Mouse (Mus musculus): ENCODE measurements around the gene Adsl. TPM values are rescaled to one million over a fixed set of nuclear protein-coding genes. Genes with fewer than 3 reads are reported as not detected.
A peak's percentile ranks its signal among the peaks of the same experiment; 100 is the strongest.

Adsl gene
- total RNA-seq, 2 experiments from 2014 or later, result 166 to 179 TPM

DNA sequence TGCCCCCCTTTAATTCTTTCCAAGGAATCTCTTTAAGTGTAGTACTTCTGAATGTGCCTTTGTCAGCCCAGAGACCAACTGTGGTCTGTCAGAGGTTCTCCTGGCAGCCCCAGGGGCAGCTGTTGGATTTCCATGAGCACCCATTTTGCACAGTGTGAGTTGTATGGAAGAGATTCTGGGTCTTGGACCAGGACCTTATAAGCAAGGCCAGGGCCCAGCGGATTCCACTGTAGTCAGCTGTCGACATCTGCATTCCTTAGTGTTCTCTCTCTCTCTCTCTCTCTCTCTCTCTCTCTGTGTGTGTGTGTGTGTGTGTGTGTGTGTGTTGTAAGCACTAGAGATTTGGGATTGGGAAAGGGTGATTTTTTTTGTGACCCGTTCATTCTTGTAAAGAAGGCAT lies 11.6 kb upstream of the Adsl start:
- DNase-seq, result peak; percentile 29
- intact Hi-C loops (cut with DNase I; ENCODE audit: low total_unique reads), result no loop called here

- intact Hi-C loops (cut with DNase I; ENCODE audit: low total_unique reads), result no loop called here
- no peak for DNase-seq
Measured at GRCm38 (mm10) chr15:80938615-80939014, 9.7 kb upstream of the Adsl start.

DNA sequence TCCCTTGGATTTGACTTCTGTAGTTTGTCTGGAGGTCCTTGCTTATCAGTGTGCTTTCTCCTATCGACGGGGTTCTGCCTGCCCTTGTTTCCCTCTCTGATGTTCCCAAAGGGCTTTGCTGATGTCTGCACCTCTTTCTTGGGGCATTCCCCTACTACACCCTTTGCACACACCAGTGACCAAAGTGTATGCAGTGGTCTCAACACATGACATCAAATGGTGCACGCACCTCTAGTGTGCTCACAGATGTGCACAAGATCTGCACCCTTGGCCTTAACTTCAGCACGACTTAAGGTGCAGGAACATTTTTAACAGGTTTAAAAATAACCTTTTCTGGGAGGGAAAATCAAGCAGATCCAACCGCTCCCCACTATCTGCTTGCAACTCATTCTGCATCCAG lies 8.9 kb upstream of the Adsl start:
- intact Hi-C loops (cut with DNase I; ENCODE audit: low total_unique reads), result no loop called here
- DNase-seq, result no peak

DNA sequence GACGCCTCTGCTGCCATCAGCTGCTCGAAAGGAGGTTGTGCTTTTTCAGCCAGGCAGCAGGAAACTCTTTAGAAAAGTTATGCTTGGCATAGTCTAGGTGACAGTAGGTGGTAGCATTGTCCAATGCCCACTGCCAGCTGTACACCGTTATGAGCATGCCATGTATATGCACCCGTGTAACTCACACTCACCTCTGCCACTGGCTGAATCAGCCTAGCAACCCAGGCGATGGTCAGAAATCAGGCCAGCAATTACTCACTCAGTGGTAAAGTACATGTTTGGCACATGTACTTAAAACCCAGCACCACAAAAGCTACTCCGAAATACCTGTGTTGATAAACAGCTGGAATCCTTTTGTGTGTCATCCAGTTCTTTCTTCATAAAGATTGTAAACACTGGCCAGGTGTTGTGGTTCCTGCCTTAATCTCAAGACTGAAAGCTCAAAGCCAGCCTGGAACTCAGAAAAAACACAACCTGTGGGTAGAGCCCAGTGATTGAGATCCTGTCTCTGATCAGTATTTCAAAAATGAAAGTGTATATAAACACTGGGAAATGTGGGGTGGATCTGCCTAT lies 6.7 kb upstream of the Adsl start:
- DNase-seq, result no peak
- intact Hi-C loops (cut with DNase I; ENCODE audit: low total_unique reads), result no loop called here

DNA sequence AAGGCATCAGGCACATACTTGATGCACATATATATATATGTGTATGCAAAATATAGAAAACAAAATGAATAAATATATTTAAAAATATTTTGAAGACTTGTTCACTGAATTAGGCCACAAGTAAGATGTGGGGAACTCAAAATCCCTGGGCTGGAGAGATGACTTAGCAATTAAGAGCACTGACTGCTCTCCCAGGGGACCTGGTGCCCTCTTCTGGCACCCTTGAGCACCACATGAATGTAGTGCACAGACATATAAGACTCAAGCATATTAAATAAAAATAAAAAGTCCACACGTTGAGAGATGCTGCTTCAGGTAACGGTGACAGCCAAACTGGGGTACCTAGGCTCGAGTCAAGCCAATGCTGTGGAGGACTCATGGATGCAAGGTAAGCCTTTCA lies 2.4 kb upstream of the Adsl start:
- no peak for DNase-seq
- intact Hi-C loops (cut with DNase I; ENCODE audit: low total_unique reads), result no loop called here

DNA sequence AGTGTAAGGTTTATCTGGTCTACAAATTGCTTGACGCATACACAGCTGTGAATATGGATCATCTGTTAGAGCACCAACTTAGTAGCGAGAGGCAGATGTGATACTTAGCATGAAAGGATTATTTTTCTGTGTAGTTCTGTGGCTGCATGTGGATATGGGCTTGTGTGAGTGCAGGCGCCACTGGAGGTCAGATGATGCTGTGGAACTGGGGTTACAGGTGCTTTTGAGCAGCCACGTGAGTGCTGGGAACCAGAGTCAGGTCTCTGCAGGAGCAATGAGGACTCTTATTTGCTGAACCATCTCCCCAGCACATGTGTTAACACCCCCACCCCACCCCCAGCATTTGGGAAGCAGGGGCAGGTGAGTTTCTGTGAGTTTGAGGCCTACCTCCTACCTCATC lies 1.1 kb downstream of the Adsl start:
- DNase-seq, result no peak
- intact Hi-C loops (cut with DNase I; ENCODE audit: low total_unique reads), result no loop called here

DNA sequence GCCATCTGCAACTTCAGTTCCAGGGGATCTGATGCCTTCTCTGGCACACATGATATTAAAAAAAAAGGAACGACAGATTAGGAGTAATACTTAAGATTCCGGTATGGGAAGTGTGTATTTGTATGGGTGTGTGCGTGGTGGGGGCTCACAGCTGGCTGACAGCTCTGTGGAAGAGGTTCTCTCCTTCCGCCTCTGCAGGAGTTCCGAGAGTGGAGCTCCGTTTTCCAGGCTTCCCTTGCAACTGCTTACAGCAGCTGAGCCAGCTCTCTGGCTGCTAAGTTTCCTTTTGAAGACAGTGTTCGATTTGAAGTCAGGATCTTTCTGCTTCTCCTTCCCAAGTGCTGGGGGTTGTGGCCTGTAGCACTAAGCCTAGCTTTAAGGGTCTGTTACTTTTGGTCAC lies 1.8 kb downstream of the Adsl start:
- intact Hi-C loops (cut with DNase I; ENCODE audit: low total_unique reads), result no loop called here
- no peak for DNase-seq

GRCm38 (mm10) chr15:80953971-80954370 lies 5.7 kb downstream of the Adsl start:
- DNase-seq, result no peak
- intact Hi-C loops (cut with DNase I; ENCODE audit: low total_unique reads), result no loop called here

DNA sequence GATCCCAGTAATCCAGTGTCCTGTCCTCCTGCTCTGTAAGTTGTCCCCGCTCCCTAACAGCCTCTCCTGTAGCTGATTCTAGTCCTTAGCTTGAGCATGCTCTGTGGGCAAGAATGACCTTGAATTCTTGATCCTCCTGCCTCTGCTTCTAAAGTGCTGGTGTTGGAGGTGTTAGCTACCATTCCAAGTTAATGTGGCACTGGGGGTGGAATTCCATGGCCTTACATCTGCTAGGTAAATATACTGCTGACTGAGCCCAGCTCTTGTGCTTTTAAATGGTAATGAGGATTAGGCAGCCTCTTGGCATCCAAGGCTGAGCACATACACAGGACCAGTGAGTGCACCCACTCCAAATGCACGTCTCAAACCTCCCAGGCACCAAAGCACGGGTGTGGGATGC lies 6.6 kb downstream of the Adsl start:
- DNase-seq, result no peak
- intact Hi-C loops (cut with DNase I; ENCODE audit: low total_unique reads), result no loop called here

DNA sequence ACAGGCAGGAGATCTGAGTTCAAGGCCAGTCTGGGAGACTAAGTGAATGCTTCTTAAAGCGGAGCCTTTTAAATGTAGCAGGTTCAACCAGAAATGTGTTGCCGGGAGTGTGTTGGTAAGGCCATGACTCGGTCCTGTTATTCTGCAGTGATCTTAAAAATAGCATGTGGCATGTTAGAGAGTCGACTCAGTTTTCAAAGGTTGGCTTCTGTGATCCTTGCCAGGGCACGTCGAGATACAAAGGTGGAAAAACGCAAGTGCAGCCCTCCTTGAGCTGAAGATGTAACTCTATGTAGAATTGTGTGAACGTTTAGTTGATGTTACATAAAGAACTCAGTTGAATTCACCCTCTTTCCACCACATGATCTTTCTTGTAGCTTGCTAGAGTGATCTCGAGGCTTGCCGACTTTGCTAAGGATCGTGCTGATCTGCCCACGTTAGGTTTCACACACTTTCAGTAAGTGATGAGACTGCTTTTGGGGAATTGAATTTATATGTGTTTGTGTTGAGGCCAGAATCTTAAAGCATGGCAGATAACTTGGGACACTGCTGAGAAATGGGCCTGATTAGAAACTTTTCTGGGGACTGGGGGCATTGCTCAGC lies 7.6 kb downstream of the Adsl start:
- no peak for DNase-seq
- intact Hi-C loops (cut with DNase I; ENCODE audit: low total_unique reads), result no loop called here

DNA sequence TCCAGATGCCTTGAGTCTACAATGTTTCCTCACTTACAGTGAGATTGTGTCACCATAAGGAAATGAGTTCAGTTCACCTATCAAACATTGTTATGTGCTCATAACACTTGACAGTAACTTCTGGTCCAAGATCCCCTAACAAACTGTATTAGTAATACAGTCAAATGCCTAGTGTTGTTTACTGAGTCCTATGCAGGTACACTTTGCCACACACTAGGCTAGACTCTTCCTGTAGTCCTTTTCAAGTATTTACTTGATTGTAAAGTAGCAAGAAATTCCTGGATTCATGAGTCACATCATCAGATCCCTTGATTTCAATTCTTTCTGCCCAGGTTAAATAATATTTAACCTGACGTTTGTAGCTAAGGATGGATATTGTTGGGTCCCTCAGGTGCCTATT lies 21.1 kb downstream of the Adsl start:
- DNase-seq, result no peak

GRCm38 (mm10) chr15:80974311-80974710 lies 26.0 kb downstream of the Adsl start:
- intact Hi-C loops (cut with DNase I; ENCODE audit: low total_unique reads), result no loop called here
- DNase-seq, result no peak

More for the DNA sequence above, 21.1 kb downstream of the Adsl start:
- intact Hi-C loops (cut with DNase I; ENCODE audit: low total_unique reads), result no loop called here

DNA sequence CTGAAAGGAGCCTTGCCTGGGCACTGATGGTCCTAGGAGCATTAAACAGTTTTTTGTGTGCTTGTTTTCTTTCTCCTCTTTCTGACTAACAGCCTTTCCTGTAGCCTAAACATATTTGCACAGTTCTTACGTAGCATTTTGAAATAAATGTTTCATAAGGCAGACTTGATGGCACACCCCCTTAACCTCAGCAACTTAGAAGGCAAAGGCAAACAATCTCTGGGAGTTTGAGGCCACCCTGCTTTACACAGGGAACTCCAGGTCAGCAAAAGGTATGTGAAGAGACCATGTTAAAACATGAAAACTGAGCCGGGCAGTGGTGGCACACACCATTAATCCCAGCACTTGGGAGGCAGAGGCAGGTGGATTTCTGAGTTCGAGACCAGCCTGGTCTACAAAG lies 27.4 kb downstream of the Adsl start:
- DNase-seq, result no peak
- intact Hi-C loops (cut with DNase I; ENCODE audit: low total_unique reads), result no loop called here

DNA sequence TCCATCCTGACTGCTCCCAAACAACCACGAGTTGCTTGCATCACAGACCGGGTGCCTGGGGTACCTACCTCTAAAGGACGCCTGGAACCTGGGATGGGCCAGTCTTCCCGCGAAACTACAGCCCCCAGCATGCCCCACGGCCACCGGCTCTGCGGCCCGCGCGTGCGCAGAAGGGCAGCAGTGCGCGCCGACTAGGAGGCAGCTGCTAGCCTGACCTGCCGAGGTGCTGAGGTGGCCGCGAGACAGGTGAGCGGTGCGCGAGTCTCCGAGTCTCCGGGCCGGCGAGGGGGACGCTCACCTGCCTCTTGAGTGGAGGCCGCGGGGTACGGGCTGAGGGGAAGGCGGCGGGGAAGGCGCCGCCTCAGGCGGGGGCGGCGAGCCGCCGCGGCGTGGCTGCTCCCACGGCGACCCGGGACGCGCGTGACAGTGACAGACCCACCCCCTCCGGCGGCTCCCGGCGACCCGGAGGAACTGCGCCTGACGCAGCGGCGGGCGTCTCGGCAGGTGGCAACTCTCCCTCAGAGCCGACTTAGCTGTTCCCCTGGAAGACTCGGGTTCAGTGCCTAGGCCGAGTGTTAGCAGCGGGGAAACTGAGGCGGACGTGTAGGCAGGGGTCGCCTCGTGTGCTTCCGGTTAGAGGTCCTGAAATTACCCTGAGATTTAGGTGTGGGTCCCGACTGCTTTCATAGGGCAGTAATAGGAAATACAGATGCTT lies 29.5 kb downstream of the Adsl start, which contains the start of gene Sgsm3:
Gene Sgsm3 (plus strand): TSS at position 146 of the 715 bp plus-strand sequence.
- peak; percentile 84 for DNase-seq
- intact Hi-C loops (cut with DNase I; ENCODE audit: low total_unique reads), result no loop called here

GRCm38 (mm10) chr15:80979611-80980010 lies 31.3 kb downstream of the Adsl start:
- intact Hi-C loops (cut with DNase I; ENCODE audit: low total_unique reads), result no loop called here
- DNase-seq, result no peak

DNA sequence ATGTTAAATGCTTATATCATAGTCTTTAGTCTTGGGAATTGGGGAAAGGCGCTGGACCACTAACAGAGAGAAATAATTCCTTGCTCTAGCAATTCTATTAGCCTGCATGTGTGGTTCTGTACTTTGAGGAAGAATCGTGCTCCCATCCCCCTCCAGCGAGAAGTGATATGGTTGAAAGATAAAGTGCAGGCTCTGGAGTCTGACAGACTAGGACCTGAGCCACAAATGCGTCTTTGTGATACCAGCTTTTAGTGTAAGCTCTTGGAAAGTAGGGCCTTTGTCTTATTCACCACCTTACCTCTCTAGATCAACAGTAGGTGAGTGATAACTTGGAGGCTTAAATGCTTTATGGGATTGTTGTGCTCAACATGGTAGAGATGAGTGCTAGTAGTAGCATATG lies 32.9 kb downstream of the Adsl start:
- DNase-seq, result no peak
- intact Hi-C loops (cut with DNase I; ENCODE audit: low total_unique reads), result no loop called here

- DNase-seq, result no peak
- intact Hi-C loops (cut with DNase I; ENCODE audit: low total_unique reads), result no loop called here
Measured at GRCm38 (mm10) chr15:80983264-80983663, 35.0 kb downstream of the Adsl start.

- intact Hi-C loops (cut with DNase I; ENCODE audit: low total_unique reads), result no loop called here
Measured at GRCm38 (mm10) chr15:80988331-80988730, 40.0 kb downstream of the Adsl start.

DNA sequence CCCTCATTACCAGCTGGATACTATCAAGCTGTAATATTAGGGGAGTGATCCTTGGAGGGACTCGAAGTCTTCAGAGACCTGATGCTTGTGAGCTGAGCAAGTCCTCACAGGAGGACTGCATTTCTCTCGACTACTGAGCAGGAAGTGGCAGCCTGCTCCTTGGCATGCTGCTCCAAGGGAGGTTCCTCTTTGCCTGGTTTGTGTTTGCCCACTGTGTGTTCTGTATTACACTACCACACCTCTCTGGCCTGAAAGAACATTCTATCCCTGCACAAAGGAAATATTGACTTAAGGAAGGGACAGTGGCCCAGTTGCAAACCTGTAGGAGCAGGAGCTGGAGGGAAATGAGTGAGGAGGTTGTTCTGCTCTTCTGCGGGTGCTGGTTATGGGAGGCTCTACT lies 41.4 kb downstream of the Adsl start:
- intact Hi-C loops (cut with DNase I; ENCODE audit: low total_unique reads), result no loop called here
- no peak for DNase-seq

More at GRCm38 (mm10) chr15:80988331-80988730, 40.0 kb downstream of the Adsl start:
- DNase-seq, result no peak

- intact Hi-C loops (cut with DNase I; ENCODE audit: low total_unique reads), result no loop called here
Measured at GRCm38 (mm10) chr15:80994959-80995358, 46.7 kb downstream of the Adsl start.

More at GRCm38 (mm10) chr15:80994959-80995358, 46.7 kb downstream of the Adsl start:
- DNase-seq, result no peak

Data from gastrocnemius, postnatal 14 days (tissue).